Mouse (Mus musculus) T-helper 1 cell (primary cell): ENCODE measurements at regions not wholly inside any gene's neighbourhood (a gene's known extent, or its start where the extent isn't known, plus 50 kb on each side); places are given as distances from the start of the nearest gene placed in this dataset.

Experiments
- in situ Hi-C: fragments of 300-600 bp; cut with MboI, MseI; formaldehyde crosslinking; loops from one replicate; pipeline ENCODE4 v1.15.1; 2025; ENCODE audit warnings: high pct_unique_total_duplicates

GRCm38 (mm10) chr3:155979636-155980035 is 582.0 kb upstream of the Negr1 start:
- in situ Hi-C loops = no loop called here

DNA sequence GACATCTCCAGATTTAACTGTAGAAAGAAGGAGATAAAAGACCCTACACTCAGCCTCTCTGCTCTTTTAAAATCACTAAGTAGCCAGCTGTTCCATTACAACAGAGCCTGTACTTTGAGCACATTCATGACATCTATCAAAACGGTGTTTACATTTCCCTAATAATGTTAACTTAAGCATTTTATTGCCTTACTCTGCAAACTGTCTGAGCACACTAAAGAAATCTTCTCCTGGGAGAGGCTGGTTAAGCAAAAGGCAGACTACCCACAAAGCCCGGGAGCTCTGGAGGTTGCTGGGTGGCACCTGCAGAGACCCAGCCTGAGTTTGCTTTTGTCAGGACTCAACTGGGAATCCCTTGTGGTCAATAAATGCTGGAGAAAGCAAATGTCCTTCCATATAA is 567.5 kb upstream of the Negr1 start:
- in situ Hi-C loops = no loop called here

DNA sequence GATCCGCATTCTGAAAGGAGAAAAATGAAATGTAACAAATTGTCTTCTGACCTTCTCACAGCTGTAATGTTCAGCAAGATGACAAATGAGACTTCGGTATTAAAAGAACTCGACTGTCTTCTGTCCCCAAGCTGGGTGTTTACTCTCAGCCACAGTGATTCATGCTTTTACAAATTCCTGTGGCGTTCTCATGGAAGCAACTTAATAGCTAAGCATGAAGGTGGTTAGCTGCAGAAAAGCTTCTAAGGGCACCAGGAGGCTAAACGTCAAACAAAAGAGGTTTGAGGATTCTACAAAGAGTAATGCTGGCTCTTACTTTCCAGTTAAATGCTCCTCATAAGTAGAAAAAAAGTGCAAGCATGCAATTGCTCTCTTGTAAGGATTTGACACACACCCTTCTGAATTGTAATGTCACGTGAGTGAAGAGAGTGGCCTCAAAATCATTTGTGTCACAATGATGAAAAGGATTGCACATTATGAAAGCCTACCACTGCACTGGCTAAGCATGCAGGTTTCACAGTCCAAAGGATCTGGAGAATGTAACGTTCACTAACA is 543.8 kb upstream of the Negr1 start:
- in situ Hi-C loops = loop anchor here (5.0 kb wide), 1 partner anchor 1685 kb away; no protein-coding TSS in a partner anchor

GRCm38 (mm10) chr3:156028602-156029188 is 532.9 kb upstream of the Negr1 start:
- in situ Hi-C loops = no loop called here

- in situ Hi-C loops = no loop called here
Observed at GRCm38 (mm10) chr3:156070257-156070656, 491.3 kb upstream of the Negr1 start.

DNA sequence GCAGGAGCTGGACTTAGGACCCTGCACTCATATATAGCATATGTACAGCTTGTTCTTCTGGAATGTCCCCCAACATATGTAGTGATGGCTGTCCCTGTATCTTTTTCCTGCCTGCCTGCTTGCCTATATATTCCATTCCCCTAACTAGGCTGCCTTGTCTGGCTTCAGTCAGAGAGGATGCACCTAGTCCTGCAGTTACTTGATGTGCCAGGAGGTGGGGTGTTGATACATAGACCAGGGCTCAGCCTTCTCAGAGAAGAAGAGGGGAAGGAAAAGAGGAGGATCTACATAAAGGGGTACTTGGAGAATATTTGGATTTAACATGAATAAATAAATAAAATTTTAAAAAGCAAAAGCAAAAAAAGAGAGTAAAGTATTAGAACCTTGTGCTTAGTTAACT is 479.3 kb upstream of the Negr1 start:
- in situ Hi-C loops = no loop called here

DNA sequence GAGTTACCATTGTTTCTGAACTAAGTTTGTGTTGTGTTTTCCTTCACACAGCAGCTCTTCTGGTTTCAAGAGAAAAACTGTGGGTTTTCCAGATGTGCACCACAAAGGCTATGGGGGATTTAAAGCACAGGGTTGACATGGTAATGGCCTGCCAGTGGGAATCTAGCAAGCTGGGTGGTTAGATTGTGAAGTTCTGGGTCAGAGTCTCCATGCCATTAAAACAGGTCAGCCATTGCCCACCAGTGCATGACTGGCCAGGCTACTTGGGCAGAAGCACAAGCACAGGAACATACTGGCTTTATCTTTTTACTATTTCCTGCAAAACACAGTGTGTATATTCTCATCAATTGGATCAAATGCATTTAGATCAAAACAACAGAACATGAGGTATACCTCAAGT is 467.9 kb upstream of the Negr1 start:
- in situ Hi-C loops = no loop called here

DNA sequence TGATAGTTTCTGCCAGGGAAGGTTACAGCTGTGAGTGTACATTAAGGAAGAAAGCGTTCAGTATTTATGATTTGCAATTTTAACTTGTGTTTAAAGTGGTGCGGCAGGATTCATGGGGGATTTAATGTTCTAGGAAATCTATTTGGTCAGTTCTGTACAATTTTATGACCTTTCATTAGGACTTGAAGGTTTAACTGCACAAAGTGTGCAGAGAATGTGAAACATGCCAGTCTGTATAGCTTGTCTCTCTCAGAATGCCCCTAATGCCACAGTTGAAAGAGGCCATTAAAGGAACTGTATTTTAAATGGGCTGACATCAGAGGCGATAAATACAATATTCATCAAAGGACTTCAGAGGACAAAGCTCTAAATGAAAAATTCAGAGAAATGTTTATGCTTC is 466.6 kb upstream of the Negr1 start:
- in situ Hi-C loops = no loop called here

DNA sequence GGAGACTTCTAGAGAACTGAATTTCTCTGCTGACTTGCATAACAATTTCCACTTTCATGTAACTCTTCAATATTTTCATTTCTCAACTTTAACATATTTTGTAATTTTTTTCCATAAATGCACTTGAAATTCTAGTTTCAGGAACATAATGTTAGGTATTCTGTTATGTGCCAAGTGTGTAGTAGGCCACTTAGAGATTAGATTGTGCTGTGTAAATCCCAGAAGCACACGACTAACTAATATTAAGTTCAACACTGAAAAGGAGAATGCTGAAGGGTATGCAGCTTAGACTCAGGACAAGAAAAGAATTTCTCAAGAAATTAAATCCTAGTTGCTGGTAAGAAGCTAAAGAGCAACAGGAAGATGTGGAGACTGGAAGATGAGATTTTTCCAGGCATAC is 455.8 kb upstream of the Negr1 start:
- in situ Hi-C loops = loop anchor here (10.0 kb wide), 1 partner anchor 311 kb away; no protein-coding TSS in a partner anchor

GRCm38 (mm10) chr3:156120341-156120740 is 441.3 kb upstream of the Negr1 start:
- in situ Hi-C loops = no loop called here

GRCm38 (mm10) chr3:156131598-156131997 is 430.0 kb upstream of the Negr1 start:
- in situ Hi-C loops = no loop called here

DNA sequence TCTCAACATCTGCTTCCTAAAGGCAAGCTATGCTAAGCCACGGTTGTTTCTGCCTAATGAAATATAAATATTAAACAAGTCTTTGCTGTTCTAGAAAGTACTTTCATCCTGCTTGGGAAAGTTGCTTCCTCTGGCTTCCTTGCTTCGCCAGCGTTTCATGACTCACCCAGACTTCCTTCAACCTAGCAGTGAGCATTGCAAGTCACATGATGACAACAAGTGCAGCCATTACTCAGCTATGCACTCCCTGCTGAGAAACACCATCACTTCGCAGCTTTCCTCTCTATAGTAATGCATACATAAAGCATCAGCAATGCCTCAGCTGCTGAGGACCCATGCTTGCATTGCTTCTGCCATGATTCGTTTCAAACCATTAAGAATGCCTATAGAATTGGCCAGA is 420.2 kb upstream of the Negr1 start:
- in situ Hi-C loops = no loop called here

GRCm38 (mm10) chr3:156149322-156149721 is 412.3 kb upstream of the Negr1 start:
- in situ Hi-C loops = no loop called here

DNA sequence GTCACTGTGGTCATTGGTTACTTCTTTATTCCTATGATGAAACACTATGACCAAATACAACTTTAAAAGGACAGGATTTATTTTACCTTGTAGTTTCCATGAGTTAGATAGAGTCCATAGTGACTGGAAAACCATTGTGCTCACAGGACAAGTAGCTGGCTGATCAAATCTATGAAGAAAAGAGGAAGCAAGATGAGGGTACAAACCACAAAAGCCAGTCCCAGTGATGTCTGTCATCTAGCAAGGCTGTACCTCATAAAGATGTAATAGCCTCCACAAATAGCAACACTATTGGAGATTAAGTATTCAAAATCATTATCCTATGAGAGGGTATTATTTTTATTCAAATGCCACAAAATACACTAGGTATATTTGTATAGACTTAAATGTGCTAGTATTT is 391.5 kb upstream of the Negr1 start:
- in situ Hi-C loops = no loop called here

- in situ Hi-C loops = no loop called here
Observed at GRCm38 (mm10) chr3:156198688-156199087, 362.9 kb upstream of the Negr1 start.

DNA sequence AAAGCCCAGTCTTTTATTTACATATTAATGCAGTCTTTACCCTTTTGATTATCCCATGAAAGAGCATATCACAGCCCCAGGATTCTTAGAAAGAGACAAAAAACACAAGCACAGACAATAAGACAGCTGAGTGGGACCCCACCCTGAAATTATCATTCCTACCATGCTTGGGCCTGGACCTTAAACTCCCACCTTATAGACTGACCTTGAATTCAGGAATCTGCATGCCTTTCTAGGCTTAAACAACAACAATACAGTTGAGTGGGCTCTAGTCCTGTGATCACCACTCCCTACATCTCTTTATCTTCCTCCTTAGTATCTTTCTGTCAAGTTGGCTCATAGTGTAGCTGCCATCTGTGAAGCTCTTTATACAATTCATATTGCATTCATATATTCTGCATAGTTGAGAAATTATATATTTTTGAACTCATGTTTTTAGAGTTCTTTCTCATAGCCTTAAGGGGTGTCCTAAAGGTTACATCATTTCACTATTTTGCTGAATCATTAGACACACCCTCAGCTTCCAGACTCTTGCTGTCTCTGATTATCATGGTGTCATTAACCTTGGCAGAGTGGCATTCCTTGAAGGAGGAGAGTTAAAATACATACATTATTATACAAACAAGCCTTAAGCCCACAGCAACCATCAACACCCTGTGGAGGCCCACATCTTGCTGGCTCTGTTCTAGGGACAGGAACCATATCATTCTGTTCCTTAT is 361.7 kb upstream of the Negr1 start:
- in situ Hi-C loops = no loop called here

DNA sequence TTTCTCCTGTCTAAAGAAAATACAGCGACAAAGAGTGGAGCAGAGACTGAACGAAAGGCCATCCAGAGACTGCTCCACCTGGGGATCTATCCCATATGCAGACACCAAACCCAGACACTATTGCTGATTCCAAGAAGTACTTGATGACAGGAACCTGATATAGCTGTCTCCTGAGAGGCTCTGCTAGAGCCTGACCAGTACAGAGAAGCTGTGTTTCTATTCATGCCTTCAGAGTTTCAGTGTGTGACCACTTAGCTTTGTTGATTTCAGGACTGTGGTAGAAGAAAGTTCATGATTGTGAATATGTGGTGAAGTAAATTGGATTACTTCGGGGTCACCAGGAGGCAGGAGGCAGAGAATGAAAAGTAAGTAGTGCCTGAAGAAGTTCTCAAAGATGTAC is 356.3 kb upstream of the Negr1 start:
- in situ Hi-C loops = no loop called here

DNA sequence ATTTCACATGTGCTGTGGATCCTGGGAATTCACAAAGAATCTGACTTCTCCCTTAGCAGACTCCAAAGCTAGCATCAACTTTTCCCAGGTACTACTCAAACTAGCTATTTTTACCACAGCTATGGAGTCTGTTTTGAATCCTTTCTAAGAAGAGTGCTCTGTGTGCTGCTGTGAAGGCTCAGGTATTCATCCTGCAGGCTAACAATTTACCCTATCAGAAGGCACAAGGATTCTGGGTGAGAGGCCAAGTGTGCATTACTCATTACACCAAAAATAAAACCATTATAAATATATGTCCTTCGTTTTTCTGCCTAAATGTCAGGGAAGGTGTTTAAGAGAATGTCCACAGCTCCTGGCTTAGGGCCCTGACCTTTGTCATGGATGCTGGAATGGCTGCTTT is 353.2 kb upstream of the Negr1 start:
- in situ Hi-C loops = no loop called here

DNA sequence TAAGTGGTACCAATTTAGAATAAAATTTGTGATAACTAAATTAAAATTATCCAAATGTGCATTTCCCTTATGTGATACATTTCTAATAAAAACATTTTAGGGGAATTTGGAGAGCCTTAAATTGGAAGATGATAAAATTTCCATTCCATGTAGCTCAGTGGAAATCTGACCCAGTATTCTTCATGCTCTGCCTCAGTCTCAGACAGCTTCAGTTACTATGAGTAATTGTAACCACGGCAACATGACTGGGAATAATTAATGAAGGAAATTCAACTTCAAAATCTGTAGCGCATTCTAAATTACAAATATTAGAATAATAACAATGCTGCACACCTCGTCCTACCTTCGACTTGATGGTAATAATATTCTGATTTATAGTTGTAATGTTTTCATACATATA is 350.8 kb upstream of the Negr1 start:
- in situ Hi-C loops = no loop called here

DNA sequence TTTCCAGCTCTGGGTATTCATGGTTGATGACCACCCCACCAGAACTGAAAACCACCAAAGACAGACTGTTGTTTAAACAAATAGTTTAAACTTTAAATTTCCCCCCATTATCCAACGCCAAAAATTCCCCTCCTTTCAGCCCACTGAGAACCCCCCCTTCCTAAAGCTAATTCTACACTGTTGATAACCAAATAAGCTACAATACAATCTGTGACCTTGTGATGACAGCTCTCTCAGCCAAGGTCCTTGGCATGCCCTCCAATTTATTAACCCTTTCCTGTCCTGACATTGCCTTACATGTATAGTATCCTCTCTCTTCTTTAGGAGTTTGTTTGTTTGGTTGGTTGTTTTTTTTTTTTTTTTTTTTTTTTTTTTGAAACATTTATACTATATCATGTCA is 346.8 kb upstream of the Negr1 start:
- in situ Hi-C loops = no loop called here

DNA sequence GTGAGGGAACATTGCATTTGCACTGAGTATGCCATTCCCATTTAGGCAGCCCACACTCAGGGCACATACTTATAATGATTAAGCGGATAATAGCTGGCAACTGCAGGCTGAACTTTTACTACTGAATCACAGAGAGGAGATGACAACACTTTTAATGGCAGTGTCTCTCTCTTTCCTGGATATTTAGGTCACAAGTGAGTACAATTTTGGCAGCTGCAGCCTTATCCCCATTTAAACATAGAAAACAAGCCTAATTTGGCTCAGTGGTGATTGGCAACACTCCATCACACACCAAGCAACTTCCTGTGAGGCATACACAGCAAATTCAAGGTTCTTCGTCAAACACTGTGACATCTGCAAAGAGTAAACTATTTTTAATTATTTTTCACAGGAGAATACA is 329.5 kb upstream of the Negr1 start:
- in situ Hi-C loops = no loop called here

GRCm38 (mm10) chr3:156235955-156236354 is 325.6 kb upstream of the Negr1 start:
- in situ Hi-C loops = no loop called here

- in situ Hi-C loops = no loop called here
Observed at GRCm38 (mm10) chr3:156252256-156252861, 309.2 kb upstream of the Negr1 start.
